Mouse (Mus musculus) neural tube, embryonic 12.5 days (tissue): Measurements from ENCODE around the gene Fastkd5. TPM values are rescaled to one million over a fixed set of nuclear protein-coding genes. Genes with fewer than 3 reads are reported as not detected.
"Not testable (repeated sequence)": the region's sequence is repeated elsewhere in the genome, so short reads cannot be mapped to it uniquely, and the experiment has no call there.

Source experiments
- ATAC-seq: fragments of 200-750 bp; cut with Nextera tagmentation; 2 replicates; pipeline ENCODE4 v1.8.0; 2017; ENCODE audit warnings: low read depth, mild to moderate bottlenecking, moderate TSS enrichment, moderate library complexity; ENCODE audit not compliant: low FRiP score
- H3K27ac ChIP-seq: fragments of 300-500 bp; sonication (generic); 2 replicates; pipeline ENCODE4 v1.5.1; 2016
- H3K27me3 ChIP-seq: fragments of 300-500 bp; sonication (generic); replicated peaks from 2 replicates; pipeline ENCODE4 v1.6.1; 2016; ENCODE audit warnings: mild to moderate bottlenecking
- H3K36me3 ChIP-seq: fragments of 300-500 bp; sonication (generic); 2 replicates; pipeline ENCODE4 v1.6.1; 2016; ENCODE audit warnings: mild to moderate bottlenecking
- H3K4me1 ChIP-seq: fragments of 300-500 bp; sonication (generic); 2 replicates; pipeline ENCODE4 v1.6.1; 2016
- H3K4me2 ChIP-seq: fragments of 300-500 bp; sonication (generic); replicated peaks from 2 replicates; pipeline ENCODE4 v1.6.1; 2016; ENCODE audit warnings: mild to moderate bottlenecking
- H3K4me3 ChIP-seq: fragments of 300-500 bp; sonication (generic); 2 replicates; pipeline ENCODE4 v1.5.1; 2016
- H3K9ac ChIP-seq: fragments of 300-500 bp; sonication (generic); 2 replicates; pipeline ENCODE4 v1.6.1; 2016; ENCODE audit warnings: mild to moderate bottlenecking
- H3K9me3 ChIP-seq: fragments of 300-500 bp; sonication (generic); 2 replicates; pipeline ENCODE4 v1.6.1; 2016; ENCODE audit warnings: mild to moderate bottlenecking
- WGBS: fragments of 180-500 bp; shearing (Covaris S2); methylation state at CpG from one replicate; pipeline ENCODE4 v1.1.7; 2016; 5-methylcytosine and 5-hydroxymethylcytosine counted together
- polyA plus RNA-seq: library from polyadenylated mRNA; unstranded; fragments of >200 nt; fragmentation: Nextera tagmentation; extraction: Ambion mirVana; gene quantifications from 2 replicates; pipeline ENCODE4 v1.2.1, GENCODE M21; 2016

Fastkd5 gene
- polyA plus RNA-seq, 1 experiment from 2014 or later, result 17.2 TPM

DNA sequence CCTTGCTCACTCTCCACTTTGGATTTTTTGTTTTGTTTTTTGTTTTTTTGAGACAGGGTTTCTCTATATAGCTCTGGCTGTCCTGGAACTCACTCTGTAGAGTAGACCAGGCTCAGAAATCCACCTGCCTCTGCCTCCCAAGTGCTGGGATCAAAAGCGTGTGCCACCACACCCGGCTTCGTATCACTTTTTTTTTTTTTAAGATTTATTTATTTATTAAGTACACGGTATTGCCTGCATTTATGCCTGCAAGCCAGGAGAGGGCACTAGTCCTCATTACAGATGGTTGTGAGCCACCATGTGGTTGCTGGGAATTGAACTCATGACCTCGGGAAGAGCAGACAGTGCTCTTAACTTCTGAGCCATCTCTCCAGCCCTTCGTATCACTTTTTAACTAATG lies 19.2 kb upstream of the Fastkd5 start:
- H3K4me2 ChIP-seq, H3K4me3 ChIP-seq, H3K9me3 ChIP-seq, H3K4me1 ChIP-seq, H3K9ac ChIP-seq, H3K27me3 ChIP-seq, ATAC-seq, H3K27ac ChIP-seq: not testable (repeated sequence)
- peaks cover 28% of the 10 kb centered on the region for H3K36me3 ChIP-seq
- 80% methylated on average over 6 of the region's 6 CpGs for WGBS

GRCm38 (mm10) chr2:130645198-130645597 lies 15.4 kb upstream of the Fastkd5 start:
- Histone ChIP-seq H3K27me3 (peaks cover 12% of the 10 kb centered on the region), H3K27ac (no peak overlapping the region), H3K9ac (no peak overlapping the region), H3K36me3 (peaks cover 15% of the 10 kb centered on the region; the same call in 1 of the 2 replicates), H3K4me2 (no peak overlapping the region), H3K9me3 (no peaks in the 10 kb centered on the region), H3K4me1 (peaks cover 5% of the 10 kb centered on the region), H3K4me3 (no peak overlapping the region)
- no peak for ATAC-seq
- 87% methylated on average over 4 of the region's 4 CpGs for WGBS

- 0 out of 2 replicates have a peak within 1 kb of the TSS, but pooled peaks have one; percentile 37 for H3K27ac ChIP-seq
- peak within 1 kb of the TSS; percentile 95 for H3K4me2 ChIP-seq
- ATAC-seq, result peak; percentile 95
- no peaks in the 10 kb centered on the region for H3K9me3 ChIP-seq
- H3K4me1 ChIP-seq, result peaks cover 5% of the 10 kb centered on the region
- H3K27me3 ChIP-seq, result peaks cover 30% of the 10 kb centered on the region
- WGBS, result 3% methylated on average over 40 of the region's 40 CpGs
- 0 out of 2 replicates have a peak, but pooled peaks cover 6% of the 10 kb centered on the region for H3K36me3 ChIP-seq
- H3K4me3 ChIP-seq, result peak within 1 kb of the TSS; percentile 68
- peak within 1 kb of the TSS; percentile 77 for H3K9ac ChIP-seq
These were observed 13.0 kb upstream of the Fastkd5 start, which contains the start of gene Lzts3 for GRCm38 (mm10) chr2:130642684-130643369. Gene Lzts3 (minus strand): TSS chr2:130642803.

GRCm38 (mm10) chr2:130642197-130642660 lies 12.4 kb upstream of the Fastkd5 start:
- H3K27me3 ChIP-seq, result peaks cover 36% of the 10 kb centered on the region
- peak; percentile 81 for ATAC-seq
- H3K9me3 ChIP-seq, result no peaks in the 10 kb centered on the region
- peak overlapping the region; percentile 68 for H3K4me3 ChIP-seq
- under 1% methylated on average over 25 of the region's 27 CpGs for WGBS
- peaks cover 5% of the 10 kb centered on the region for H3K4me1 ChIP-seq
- H3K9ac ChIP-seq, result peak overlapping the region; percentile 77
- H3K36me3 ChIP-seq, result 0 out of 2 replicates have a peak, but pooled peaks cover 6% of the 10 kb centered on the region
- peak overlapping the region; percentile 95 for H3K4me2 ChIP-seq
- H3K27ac ChIP-seq, result 0 out of 2 replicates have a peak overlapping the region, but pooled peaks have one; percentile 37

DNA sequence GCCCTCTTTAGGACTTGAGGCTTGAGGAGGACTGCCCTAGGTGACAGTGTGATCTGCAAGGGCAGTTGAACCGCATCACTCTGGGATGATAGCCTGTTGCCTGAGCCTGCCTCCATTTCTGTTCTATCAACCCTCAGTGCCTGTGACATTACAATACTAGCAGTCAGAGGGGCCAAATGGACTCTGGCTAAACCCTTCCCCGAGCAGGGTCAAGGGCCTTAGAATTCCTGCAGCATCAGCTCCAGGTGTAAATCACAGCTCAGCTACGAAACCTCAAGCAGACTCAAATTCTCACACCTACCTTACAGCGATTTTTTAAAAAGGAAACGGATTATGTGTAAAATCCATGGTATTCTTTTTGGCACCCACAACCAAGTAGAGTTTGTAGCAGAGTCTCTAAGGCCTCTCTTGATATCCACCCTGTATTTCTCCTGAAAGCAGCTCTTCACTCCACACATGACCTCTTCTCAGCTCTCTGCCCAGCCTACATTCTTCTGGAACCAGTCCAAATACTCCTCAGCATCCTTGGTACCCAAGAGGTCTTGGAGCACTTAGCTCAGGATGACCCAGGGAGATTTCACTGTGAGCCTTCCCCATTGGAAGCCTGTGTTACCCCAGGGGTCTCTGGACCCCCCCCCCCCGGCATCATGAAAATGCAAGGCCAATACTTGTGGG lies 11.7 kb upstream of the Fastkd5 start:
- no peaks in the 10 kb centered on the region for H3K9me3 ChIP-seq
- H3K9ac ChIP-seq, result 0 out of 2 replicates have a peak overlapping the region, but pooled peaks have one; percentile 77
- H3K36me3 ChIP-seq, result no peaks in the 10 kb centered on the region
- no peak overlapping the region for H3K27ac ChIP-seq
- no peak; the same call in 1 of the 2 replicates for ATAC-seq
- H3K27me3 ChIP-seq, result peaks cover 43% of the 10 kb centered on the region
- 70% methylated on average over 6 of the region's 6 CpGs for WGBS
- peak overlapping the region; percentile 95 for H3K4me2 ChIP-seq
- H3K4me3 ChIP-seq, result 0 out of 2 replicates have a peak overlapping the region, but pooled peaks have one; percentile 68
- peaks cover 5% of the 10 kb centered on the region for H3K4me1 ChIP-seq

GRCm38 (mm10) chr2:130639276-130639675 lies 9.4 kb upstream of the Fastkd5 start:
- Histone ChIP-seq H3K9me3 (no peaks in the 10 kb centered on the region), H3K27ac (no peak overlapping the region), H3K4me2 (no peak overlapping the region), H3K36me3 (no peaks in the 10 kb centered on the region), H3K27me3 (peaks cover 65% of the 10 kb centered on the region), H3K4me1 (peaks cover 23% of the 10 kb centered on the region), H3K9ac (no peak overlapping the region), H3K4me3 (no peak overlapping the region)
- 73% methylated on average over 6 of the region's 6 CpGs for WGBS
- ATAC-seq, result no peak

GRCm38 (mm10) chr2:130638101-130638611 lies 8.3 kb upstream of the Fastkd5 start:
- Histone ChIP-seq H3K4me1 (peaks cover 25% of the 10 kb centered on the region), H3K9ac (no peak overlapping the region), H3K27ac (no peak overlapping the region), H3K9me3 (no peaks in the 10 kb centered on the region), H3K4me2 (no peak overlapping the region), H3K4me3 (no peak overlapping the region), H3K36me3 (no peaks in the 10 kb centered on the region), H3K27me3 (peaks cover 73% of the 10 kb centered on the region)
- ATAC-seq, result no peak
- WGBS, result 29% methylated on average over 16 of the region's 16 CpGs

GRCm38 (mm10) chr2:130635847-130636246 lies 6.0 kb upstream of the Fastkd5 start:
- Histone ChIP-seq H3K4me3 (no peak overlapping the region), H3K9ac (no peak overlapping the region), H3K27ac (no peak overlapping the region), H3K4me2 (peak overlapping the region; percentile 60), H3K36me3 (no peaks in the 10 kb centered on the region), H3K4me1 (peaks cover 20% of the 10 kb centered on the region), H3K27me3 (peaks cover 68% of the 10 kb centered on the region), H3K9me3 (no peaks in the 10 kb centered on the region)
- 0 out of 2 replicates have a peak, but pooled peaks have one; percentile 10 for ATAC-seq
- WGBS, result 8% methylated on average over 21 of the region's 21 CpGs

GRCm38 (mm10) chr2:130634739-130635411 lies 5.0 kb upstream of the Fastkd5 start:
- Histone ChIP-seq H3K4me1 (peaks cover 20% of the 10 kb centered on the region), H3K4me2 (peak overlapping the region; percentile 60), H3K27me3 (peaks cover 61% of the 10 kb centered on the region), H3K9ac (peak overlapping the region; percentile 48), H3K9me3 (no peaks in the 10 kb centered on the region), H3K4me3 (peak overlapping the region; percentile 25), H3K36me3 (no peaks in the 10 kb centered on the region), H3K27ac (no peak overlapping the region)
- ATAC-seq, result no peak
- WGBS, result 2% methylated on average over 38 of the region's 38 CpGs

DNA sequence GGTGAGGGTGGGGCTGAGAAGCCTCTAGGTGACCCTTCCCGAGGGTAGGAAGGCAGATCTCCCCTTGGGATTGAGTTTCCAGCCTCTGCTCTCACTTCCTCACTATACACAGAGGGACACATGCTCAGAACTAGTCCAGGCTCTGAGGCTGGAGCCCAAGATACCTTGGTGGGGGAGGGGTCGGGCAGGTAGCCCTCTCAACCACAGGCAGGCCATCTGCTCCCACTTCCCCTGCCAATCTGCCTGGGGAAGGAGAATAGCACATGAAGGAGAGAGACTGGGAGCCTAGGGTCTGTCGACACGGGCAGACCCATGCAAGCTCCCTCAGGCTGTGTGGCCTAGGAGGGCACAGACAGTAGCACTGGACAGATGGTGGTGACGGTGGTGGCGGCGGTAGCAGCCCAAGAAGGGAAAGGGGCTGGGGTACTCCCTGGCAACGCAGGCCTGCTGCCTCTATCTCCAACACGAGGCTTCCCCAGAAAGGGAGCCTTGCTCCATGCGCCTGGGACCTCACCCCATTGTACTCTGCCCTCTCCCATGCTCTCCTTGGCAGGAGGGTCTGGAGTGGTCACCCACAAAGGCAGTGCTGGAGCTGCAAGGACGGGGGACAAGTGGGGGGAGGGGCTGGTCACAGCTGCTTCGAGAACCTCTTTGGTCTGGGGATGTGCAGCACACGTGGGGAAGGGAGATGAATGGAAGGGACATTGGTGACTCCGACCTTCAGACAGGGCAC lies 4.3 kb upstream of the Fastkd5 start:
- no peak overlapping the region; the same call in 1 of the 2 replicates for H3K9ac ChIP-seq
- peaks cover 20% of the 10 kb centered on the region for H3K4me1 ChIP-seq
- WGBS, result 8% methylated on average over 14 of the region's 14 CpGs
- H3K4me2 ChIP-seq, result peak overlapping the region; percentile 60
- H3K27ac ChIP-seq, result no peak overlapping the region
- peak overlapping the region; percentile 25; the same call in 1 of the 2 replicates for H3K4me3 ChIP-seq
- H3K9me3 ChIP-seq, result no peaks in the 10 kb centered on the region
- no peaks in the 10 kb centered on the region for H3K36me3 ChIP-seq
- H3K27me3 ChIP-seq, result peaks cover 56% of the 10 kb centered on the region
- ATAC-seq, result no peak

DNA sequence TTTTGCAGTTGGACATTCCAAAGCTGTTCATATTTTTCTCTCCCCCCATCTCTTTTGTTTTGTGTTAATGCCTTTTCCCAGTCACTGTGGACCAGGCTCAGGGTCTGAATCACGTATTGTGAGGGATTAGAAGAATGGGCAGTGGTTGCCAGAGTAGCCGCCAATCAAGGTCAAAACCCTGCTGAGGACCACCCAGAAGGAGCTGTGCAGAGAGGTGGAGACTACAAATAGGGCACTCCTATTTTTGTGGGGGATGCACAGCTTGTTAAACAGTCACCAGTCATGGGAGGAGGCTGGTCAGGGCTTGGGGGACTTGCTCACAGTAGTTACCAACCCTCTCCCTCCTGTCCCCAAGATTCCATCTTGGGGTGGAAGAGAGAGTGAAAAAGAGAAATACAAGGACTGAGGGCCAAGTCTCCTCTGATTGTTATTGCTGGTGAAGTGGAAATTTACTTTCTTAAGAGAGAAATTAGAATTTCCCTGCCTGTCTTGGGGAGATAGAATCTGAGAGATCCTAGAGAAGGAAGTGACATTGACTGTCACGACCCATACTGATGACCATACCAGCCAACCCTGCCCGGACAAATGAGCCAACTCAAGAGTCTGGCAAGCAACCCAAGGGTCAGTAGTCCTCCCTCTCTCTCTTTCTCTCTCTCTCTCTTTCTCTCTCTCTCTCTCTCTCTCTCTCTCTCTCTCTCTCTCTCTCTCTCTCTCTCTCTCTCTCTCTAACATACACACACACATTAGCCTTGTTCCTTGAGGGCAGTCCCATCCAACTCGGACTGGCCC lies 3.3 kb upstream of the Fastkd5 start:
- H3K9me3 ChIP-seq, result no peaks in the 10 kb centered on the region
- H3K27ac ChIP-seq, result no peak overlapping the region
- H3K4me1 ChIP-seq, result peaks cover 25% of the 10 kb centered on the region
- H3K4me2 ChIP-seq, result no peak overlapping the region
- WGBS, result 51% methylated on average over 5 of the region's 5 CpGs
- H3K4me3 ChIP-seq, result no peak overlapping the region
- H3K27me3 ChIP-seq, result peaks cover 46% of the 10 kb centered on the region
- no peaks in the 10 kb centered on the region for H3K36me3 ChIP-seq
- ATAC-seq, result no peak
- no peak overlapping the region for H3K9ac ChIP-seq
